ENCODE assay signal across 27 mouse cellular contexts in genomic region chr10:24463873-24464272, GRCm38 (mm10).
"Had no signal": no experiment of that assay in that cellular context is flagged by ENCODE, and none has a peak within 500 bp of the region (broad histone marks: within the 10 kb centered on the region; RNA-seq: fewer than 3 reads in every experiment).

No protein-coding gene starts in this region.

- ATAC-seq: forebrain, embryonic 13.5 days; forebrain, embryonic 14.5 days; forebrain, embryonic 15.5 days; forebrain, embryonic 16.5 days; forebrain, postnatal 0 days had no signal

- H3K36me3 ChIP-seq: embryonic facial prominence, embryonic 10.5 days; embryonic facial prominence, embryonic 12.5 days; embryonic facial prominence, embryonic 13.5 days; embryonic facial prominence, embryonic 15.5 days; forebrain, embryonic 10.5 days; forebrain, embryonic 12.5 days; forebrain, embryonic 15.5 days had no signal

- H3K9me3 ChIP-seq: embryonic facial prominence, embryonic 10.5 days; embryonic facial prominence, embryonic 12.5 days; embryonic facial prominence, embryonic 13.5 days; embryonic facial prominence, embryonic 15.5 days; forebrain, embryonic 10.5 days; forebrain, embryonic 12.5 days; forebrain, embryonic 13.5 days; forebrain, embryonic 15.5 days had no signal

- H3K4me3 ChIP-seq: embryonic facial prominence, embryonic 10.5 days; embryonic facial prominence, embryonic 12.5 days; embryonic facial prominence, embryonic 13.5 days; embryonic facial prominence, embryonic 15.5 days; erythroblast, embryonic 14.5 days; forebrain, embryonic 10.5 days; forebrain, embryonic 12.5 days; forebrain, embryonic 13.5 days; forebrain, embryonic 15.5 days; gastrocnemius, adult 2 months; heart, adult 2 months had no signal

- DNase-seq: cerebellum, adult 2 months; cerebellum, adult 8-10 months; cerebellum, adult 9-10 months; cerebellum, adult 9-11 months; cerebellum, postnatal 10 days; cerebellum, postnatal 14 days; cerebellum, postnatal 25 days; cerebellum, postnatal 36 days; embryo, embryonic 11 days; forebrain, postnatal 0 days; gastrocnemius, adult 2 months; gastrocnemius, postnatal 10 days; gastrocnemius, postnatal 14 days; gastrocnemius, postnatal 36 days; heart, adult 18-20 months; heart, adult 2 months had no signal

- H3K4me2 ChIP-seq: embryonic facial prominence, embryonic 12.5 days; embryonic facial prominence, embryonic 13.5 days; embryonic facial prominence, embryonic 15.5 days; forebrain, embryonic 12.5 days; forebrain, embryonic 13.5 days; forebrain, embryonic 15.5 days had no signal

- H3K27me3 ChIP-seq: embryonic facial prominence, embryonic 12.5 days; embryonic facial prominence, embryonic 13.5 days; embryonic facial prominence, embryonic 15.5 days; forebrain, embryonic 12.5 days; forebrain, embryonic 13.5 days; forebrain, embryonic 15.5 days had no signal

- H3K9ac ChIP-seq: embryonic facial prominence, embryonic 12.5 days; embryonic facial prominence, embryonic 13.5 days; embryonic facial prominence, embryonic 15.5 days; forebrain, embryonic 12.5 days; forebrain, embryonic 13.5 days; forebrain, embryonic 15.5 days; forebrain, postnatal 0 days had no signal

- H3K4me1 ChIP-seq: embryonic facial prominence, embryonic 12.5 days; embryonic facial prominence, embryonic 13.5 days; embryonic facial prominence, embryonic 15.5 days; forebrain, embryonic 10.5 days; forebrain, embryonic 12.5 days; forebrain, embryonic 13.5 days; forebrain, embryonic 15.5 days had no signal

- H3K27ac ChIP-seq: embryonic facial prominence, embryonic 10.5 days; embryonic facial prominence, embryonic 12.5 days; embryonic facial prominence, embryonic 13.5 days; embryonic facial prominence, embryonic 15.5 days; forebrain, embryonic 10.5 days; forebrain, embryonic 12.5 days; forebrain, embryonic 13.5 days; forebrain, embryonic 15.5 days; gastrocnemius, adult 2 months; heart, adult 2 months had no signal
